Mouse (Mus musculus) CH12.LX (cell line): ENCODE results near the gene St6galnac6. TPM values are rescaled to one million over a fixed set of nuclear protein-coding genes. Genes with fewer than 3 reads are reported as not detected.

Experiments
- DNase-seq: peaks from one replicate; pipeline ENCODE4 v3.0.0-alpha.2; 2013; ENCODE audit errors: extremely low read depth
- H3K27ac ChIP-seq: 2 replicates; pipeline ENCODE4 v1.5.1; 2012; ENCODE audit warnings: low read depth, mild to moderate bottlenecking, control low read depth, moderate library complexity; ENCODE audit not compliant: insufficient read depth
- H3K27me3 ChIP-seq: replicated peaks from 2 replicates; pipeline ENCODE3; 2012; ENCODE audit warnings: inconsistent platforms
- H3K36me3 ChIP-seq, 2 experiments: replicated peaks in 1 of 2; 2 replicates each; pipeline versions ENCODE3 to v1.6.1; 2012; ENCODE audit warnings: inconsistent platforms in 1 of 2, low read length in 1 of 2, mild to moderate bottlenecking in 1 of 2, mixed read lengths in 1 of 2, moderate library complexity in 1 of 2; ENCODE audit not compliant: control insufficient read depth in 1 of 2, insufficient read depth in 1 of 2
- H3K4me1 ChIP-seq, 2 experiments: 2 replicates each; pipeline ENCODE4 v1.6.1; 2012; ENCODE audit warnings: inconsistent platforms in 1 of 2, moderate library complexity in 1 of 2; ENCODE audit not compliant: insufficient read depth in 2 of 2, control insufficient read depth in 1 of 2
- H3K4me2 ChIP-seq: 2 replicates; pipeline ENCODE4 v1.6.1; 2012; ENCODE audit warnings: low read depth, mild to moderate bottlenecking, control low read depth; ENCODE audit not compliant: poor library complexity, insufficient read depth, severe bottlenecking
- H3K4me3 ChIP-seq, 3 experiments: fragments of 150-350 bp in 1 of 3; sonication (generic) in 1 of 3; replicated peaks in 1 of 3; 2 replicates each; pipeline versions ENCODE3 to v1.5.1; 2011 to 2012; ENCODE audit warnings: low read depth in 2 of 3, low read length in 2 of 3, mild to moderate bottlenecking in 2 of 3, moderate library complexity in 2 of 3, control low read depth in 1 of 3, improper control_type of control experiment in 1 of 3, inconsistent platforms in 1 of 3, mixed read lengths in 1 of 3; ENCODE audit not compliant: poor library complexity in 1 of 3
- H3K79me2 ChIP-seq: replicated peaks from 2 replicates; pipeline ENCODE4 v1.6.1; 2012; ENCODE audit warnings: mild to moderate bottlenecking, moderate library complexity; ENCODE audit not compliant: control insufficient read depth, poor library complexity, insufficient read depth, severe bottlenecking; ENCODE audit errors: extremely low read depth
- H3K9ac ChIP-seq: 2 replicates; pipeline ENCODE4 v1.6.1; 2012; ENCODE audit warnings: low read depth, mild to moderate bottlenecking, control low read depth, moderate library complexity; ENCODE audit not compliant: insufficient read depth
- H3K9me3 ChIP-seq: replicated peaks from 2 replicates; pipeline ENCODE3; 2012; ENCODE audit warnings: low read length, inconsistent platforms, mixed read lengths
- CHD1 ChIP-seq: IDR thresholded peaks from 2 replicates; pipeline ENCODE4 v1.6.1; 2012; ENCODE audit warnings: low read depth, low read length, improper control_type of control experiment, inconsistent platforms
- CTCF ChIP-seq, 2 experiments: IDR thresholded peaks in 1 of 2; conservative IDR thresholded peaks in 1 of 2; 2 replicates each; pipeline ENCODE4 v1.5.1; 2011 to 2012; ENCODE audit warnings: low read depth in 2 of 2, low read length in 2 of 2, improper control_type of control experiment in 1 of 2, inconsistent platforms in 1 of 2, mild to moderate bottlenecking in 1 of 2, moderate library complexity in 1 of 2
- E2F4 ChIP-seq: IDR thresholded peaks from 2 replicates; pipeline ENCODE4 v1.6.1; 2011; ENCODE audit warnings: low read depth, low read length, improper control_type of control experiment; ENCODE audit not compliant: insufficient replicate concordance
- ELF1 ChIP-seq: IDR thresholded peaks from 2 replicates; pipeline ENCODE4 v1.6.1; 2014; ENCODE audit warnings: low read depth, mild to moderate bottlenecking, inconsistent platforms, low read length, improper control_type of control experiment
- EP300 ChIP-seq: IDR thresholded peaks from 2 replicates; pipeline ENCODE4 v1.6.1; 2011; ENCODE audit warnings: low read length, improper control_type of control experiment
- ETS1 ChIP-seq: conservative IDR thresholded peaks from 2 replicates; pipeline ENCODE4 v1.6.1; 2012; ENCODE audit warnings: low read depth, mild to moderate bottlenecking, inconsistent platforms, low read length, improper control_type of control experiment, moderate library complexity
- HCFC1 ChIP-seq: IDR thresholded peaks from 2 replicates; pipeline ENCODE4 v1.6.1; 2012; ENCODE audit warnings: low read depth, mild to moderate bottlenecking, inconsistent platforms, low read length, improper control_type of control experiment
- JUN ChIP-seq: IDR thresholded peaks from 2 replicates; pipeline ENCODE4 v1.6.1; 2011; ENCODE audit warnings: low read depth, mild to moderate bottlenecking, low read length, improper control_type of control experiment, moderate library complexity; ENCODE audit not compliant: insufficient read depth
- MAX ChIP-seq: IDR thresholded peaks from 2 replicates; pipeline ENCODE4 v1.6.1; 2011; ENCODE audit warnings: low read length, improper control_type of control experiment
- MAZ ChIP-seq: IDR thresholded peaks from 2 replicates; pipeline ENCODE4 v1.6.1; 2012; ENCODE audit warnings: low read depth, mild to moderate bottlenecking, inconsistent platforms, low read length, improper control_type of control experiment, moderate library complexity
- MXI1 ChIP-seq: IDR thresholded peaks from 2 replicates; pipeline ENCODE4 v1.6.1; 2011; ENCODE audit warnings: mild to moderate bottlenecking, low read depth, low read length, improper control_type of control experiment
- NELFE ChIP-seq: IDR thresholded peaks from 2 replicates; pipeline ENCODE4 v1.6.1; 2011; ENCODE audit warnings: low read depth, low read length, improper control_type of control experiment
- NRF1 ChIP-seq: IDR thresholded peaks from 2 replicates; pipeline ENCODE4 v1.6.1; 2014; ENCODE audit warnings: low read depth, mild to moderate bottlenecking, inconsistent platforms, low read length, improper control_type of control experiment, moderate library complexity
- POLR2A ChIP-seq: IDR thresholded peaks from 2 replicates; pipeline ENCODE4 v1.6.1; 2011; ENCODE audit warnings: low read depth, mild to moderate bottlenecking, improper control_type of control experiment, low read length
- POLR2AphosphoS2 ChIP-seq: IDR thresholded peaks from 2 replicates; pipeline ENCODE4 v1.6.1; 2011; ENCODE audit warnings: low read depth, low read length, improper control_type of control experiment
- RAD21 ChIP-seq: IDR thresholded peaks from 2 replicates; pipeline ENCODE4 v1.6.1; 2011; ENCODE audit warnings: low read depth, mild to moderate bottlenecking, low read length, improper control_type of control experiment, moderate library complexity
- RCOR1 ChIP-seq: conservative IDR thresholded peaks from 2 replicates; pipeline ENCODE4 v1.6.1; 2012; ENCODE audit warnings: low read depth, mild to moderate bottlenecking, inconsistent platforms, low read length, improper control_type of control experiment
- SMC3 ChIP-seq: IDR thresholded peaks from 2 replicates; pipeline ENCODE4 v1.6.1; 2011; ENCODE audit warnings: low read depth, low read length, improper control_type of control experiment
- TBP ChIP-seq: conservative IDR thresholded peaks from 2 replicates; pipeline ENCODE4 v1.6.1; 2011; ENCODE audit warnings: low read depth, low read length, improper control_type of control experiment
- TCF12 ChIP-seq: IDR thresholded peaks from 2 replicates; pipeline ENCODE4 v1.6.1; 2014; ENCODE audit warnings: low read depth, mild to moderate bottlenecking, inconsistent platforms, low read length, improper control_type of control experiment
- UBTF ChIP-seq: IDR thresholded peaks from 2 replicates; pipeline ENCODE4 v1.6.1; 2012; ENCODE audit warnings: low read depth, mild to moderate bottlenecking, inconsistent platforms, low read length, improper control_type of control experiment, moderate library complexity
- ZMIZ1 ChIP-seq: IDR thresholded peaks from 2 replicates; pipeline ENCODE4 v1.6.1; 2012; ENCODE audit warnings: low read depth, mild to moderate bottlenecking, inconsistent platforms, low read length, improper control_type of control experiment
- dilution Hi-C: fragments of 300-500 bp; cut with MboI; formaldehyde crosslinking; loops from 2 replicates; pipeline ENCODE4 v1.14.3; 2020; ENCODE audit warnings: low sequenced_read_pairs; ENCODE audit not compliant: extremely low pct_unique_long_range_greater_than_20kb, extremely low pct_ligation_motif_present
- in situ Hi-C: fragments of 300-500 bp; cut with MboI; formaldehyde crosslinking; loops from 3 replicates; pipeline ENCODE4 v1.14.3; 2019; ENCODE audit warnings: low sequenced_read_pairs, low pct_ligation_motif_present, low pct_unique_long_range_greater_than_20kb, mixed read lengths
- polyA plus RNA-seq: library from polyadenylated mRNA; unstranded; fragments of >175 nt; gene quantifications from 2 replicates; pipeline ENCODE4 v1.2.1, GENCODE M21; 2012; ENCODE audit warnings: low read depth; ENCODE audit not compliant: insufficient read length
- total RNA-seq, 2 experiments: library from RNA; depleted of rRNA; stranded (reverse); fragments of 300-350 nt in 1 of 2; fragments of >200 nt in 1 of 2; gene quantifications; 2 replicates each; pipeline ENCODE4 v1.2.3; 2012 to 2014

St6galnac6 gene
- total and polyA plus RNA-seq, 3 experiments: 12.9 to 13.9 (median 13.3) TPM

GRCm38 (mm10) chr2:32585149-32585714 lies 14.3 kb upstream of the St6galnac6 start:
- no peaks in the 10 kb centered on the region for H3K9me3 ChIP-seq
- no peak overlapping the region for H3K27ac ChIP-seq
- H3K4me3 ChIP-seq: no peak overlapping the region
- dilution Hi-C loops: no loop called here
- H3K9ac ChIP-seq: no peak overlapping the region
- no peak overlapping the region for H3K4me2 ChIP-seq
- no peaks in the 10 kb centered on the region for H3K27me3 ChIP-seq
- TF ChIP-seq JUN (no peak), EP300 (no peak), ETS1 (no peak), RCOR1 (no peak), MAZ (no peak), NRF1 (no peak), POLR2AphosphoS2 (no peak), HCFC1 (no peak), E2F4 (no peak), MXI1 (no peak), TBP (no peak), RAD21 (no peak), MAX (no peak)
- TF ChIP-seq, all 38 proteins: peak for 0
- Histone ChIP-seq H3K36me3 (peaks cover 10 to 18% of the 10 kb centered on the region in 2 experiments), H3K4me1 (peaks cover 20 to 32% of the 10 kb centered on the region in 2 experiments), H3K79me2 (peaks cover 32% of the 10 kb centered on the region)
- in situ Hi-C loops: loop anchor here (5.0 kb wide), 1 partner anchor 97 kb away; no protein-coding TSS in a partner anchor
- no peak for DNase-seq

GRCm38 (mm10) chr2:32586871-32587351 lies 12.6 kb upstream of the St6galnac6 start, which contains the start of gene St6galnac4:
St6galnac4 (plus strand) TSS chr2:32587095.
- H3K4me1 ChIP-seq: peaks cover 20 to 35% of the 10 kb centered on the region in 2 experiments
- H3K27me3 ChIP-seq: no peaks in the 10 kb centered on the region
- peaks cover 13 to 27% of the 10 kb centered on the region in 2 experiments for H3K36me3 ChIP-seq
- peak within 1 kb of the TSS; percentile 67 for H3K27ac ChIP-seq
- TF ChIP-seq EP300: no peak
- TF ChIP-seq MAZ: peak; percentile 64; the same call in 1 of the 2 replicates
- peak; percentile 90 for TF ChIP-seq UBTF
- peak; percentile 59 for TF ChIP-seq ELF1
- TF ChIP-seq NELFE: peak; percentile 70
- 0 out of 2 replicates have a peak, but pooled peaks have one; percentile 10 for TF ChIP-seq CHD1
- TF ChIP-seq ZMIZ1: peak; percentile 35; the same call in 1 of the 2 replicates
- TF ChIP-seq HCFC1: no peak
- no peak for TF ChIP-seq SMC3
- no peak for TF ChIP-seq RCOR1
- peak; percentile 78 for TF ChIP-seq NRF1
- TF ChIP-seq MXI1: peak; percentile 48; the same call in 1 of the 2 replicates
- TF ChIP-seq TCF12: peak; percentile 55; the same call in 1 of the 2 replicates
- peak; percentile 79 for TF ChIP-seq POLR2A
- peak in 1 of 2 experiments; percentile 59; a peak in 2 of 4 replicates for TF ChIP-seq CTCF (conservative IDR thresholded peaks at IDR 0.05 in 1 of 2, IDR thresholded peaks at IDR 0.05 in 1 of 2; ENCODE audit: low read depth in 2 of 2, low read length in 2 of 2)
- peak within 1 kb of the TSS; percentile 72 to 97 (median 82) for H3K4me3 ChIP-seq
- peak within 1 kb of the TSS; percentile 81 for H3K9ac ChIP-seq
- in situ Hi-C loops (loop anchor here (5.0 kb wide), 1 partner anchor 95 kb away; no protein-coding TSS in a partner anchor), dilution Hi-C loops (no loop called here)
- peak within 1 kb of the TSS; percentile 86 for H3K4me2 ChIP-seq
- peaks cover 34% of the 10 kb centered on the region for H3K79me2 ChIP-seq
- peak; percentile 93 for DNase-seq
- H3K9me3 ChIP-seq: no peaks in the 10 kb centered on the region
